Mouse (Mus musculus) E14TG2a.4 (cell line): Measurements from ENCODE around the gene Syf2.

Experiments used
- H3K27me3 ChIP-seq: 2 replicates; pipeline ENCODE4 v1.6.1; 2014; ENCODE audit warnings: low read length, control low read depth; ENCODE audit not compliant: insufficient read depth
- H3K36me3 ChIP-seq: 2 replicates; pipeline ENCODE4 v1.6.1; 2014; ENCODE audit warnings: low read length, control low read depth; ENCODE audit not compliant: insufficient read depth
- H3K4me1 ChIP-seq: replicated peaks from 2 replicates; pipeline ENCODE4 v1.6.1; 2014; ENCODE audit warnings: low read depth, low read length, control low read depth
- H3K4me3 ChIP-seq: replicated peaks from 2 replicates; pipeline ENCODE4 v1.5.1; 2014; ENCODE audit warnings: mild to moderate bottlenecking, low read length
- H3K9me3 ChIP-seq: 2 replicates; pipeline ENCODE4 v1.6.1; 2014; ENCODE audit warnings: low read length, control low read depth
- CTCF ChIP-seq: conservative IDR thresholded peaks from 2 replicates; pipeline ENCODE4 v1.5.1; 2014; ENCODE audit warnings: low read length
- NANOG ChIP-seq: IDR thresholded peaks from 2 replicates; pipeline ENCODE4 v1.6.1; 2014; ENCODE audit warnings: borderline replicate concordance, low read length, mixed read lengths
- POU5F1 ChIP-seq: IDR thresholded peaks from 2 replicates; pipeline ENCODE4 v1.6.1; 2014; ENCODE audit warnings: low read length, borderline replicate concordance

Syf2 gene

DNA sequence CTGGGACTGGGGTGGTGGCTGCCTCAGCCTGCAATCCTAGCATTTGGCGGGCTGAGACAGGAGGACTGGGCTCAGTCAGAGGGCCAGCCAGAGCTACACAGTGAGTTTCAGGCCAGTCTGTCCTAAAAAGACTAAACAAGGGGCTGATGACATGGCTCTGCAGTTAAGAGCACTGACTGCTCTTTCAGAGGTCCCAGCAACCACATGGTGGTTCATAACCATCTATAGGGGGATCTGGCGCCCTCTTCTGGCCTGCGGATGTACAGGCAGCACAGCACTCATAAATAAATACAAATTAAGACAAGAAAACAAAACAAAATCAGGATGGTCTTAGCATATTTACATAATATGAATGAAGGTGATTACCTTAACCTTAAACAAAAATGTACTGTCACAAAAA, 17.3 kb upstream of the Syf2 start:
- peaks cover 35% of the 10 kb centered on the region for H3K4me1 ChIP-seq
- H3K36me3 ChIP-seq = peaks cover 41% of the 10 kb centered on the region
- TF ChIP-seq CTCF = peak; percentile 93
- no peak for TF ChIP-seq NANOG
- peaks cover 6% of the 10 kb centered on the region for H3K9me3 ChIP-seq
- H3K4me3 ChIP-seq = peak overlapping the region; percentile 96
- no peaks in the 10 kb centered on the region for H3K27me3 ChIP-seq

DNA sequence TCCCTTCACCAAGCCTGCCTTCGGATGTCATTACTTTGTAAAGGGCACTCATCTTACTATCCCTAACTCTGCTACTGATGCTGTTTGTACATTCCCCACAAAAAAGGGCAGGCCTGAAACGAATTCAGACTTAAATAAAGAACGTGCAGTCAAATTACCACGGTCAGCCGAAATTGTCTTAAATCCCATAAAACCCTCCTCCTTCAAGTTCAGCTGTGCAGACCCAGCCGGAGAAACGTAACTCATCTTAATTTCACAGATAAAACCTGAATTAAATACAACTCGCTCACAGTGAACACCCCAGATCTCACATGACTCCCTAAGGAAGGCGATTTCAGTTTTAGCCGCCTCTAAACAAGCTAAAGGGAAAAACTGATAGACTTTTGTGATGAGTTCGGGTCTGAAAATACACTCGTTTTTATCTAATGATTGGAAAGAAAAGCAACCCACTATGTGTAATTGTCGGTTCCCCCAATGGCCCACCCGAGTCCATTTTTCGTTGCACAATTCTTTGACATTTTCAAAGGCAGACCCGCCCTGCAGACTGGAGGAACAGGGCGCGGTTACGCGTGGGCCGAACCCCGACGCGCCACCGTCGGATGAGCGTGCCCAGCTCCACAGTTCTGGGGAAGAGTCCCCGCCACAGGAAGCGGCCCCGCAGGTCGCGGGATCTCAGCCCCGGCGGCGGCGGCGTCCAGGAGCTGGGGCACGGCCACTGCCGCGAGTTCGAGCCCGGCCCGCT, 16.4 kb upstream of the Syf2 start:
- peaks cover 33% of the 10 kb centered on the region for H3K4me1 ChIP-seq
- peaks cover 32% of the 10 kb centered on the region for H3K36me3 ChIP-seq
- no peak for TF ChIP-seq NANOG
- no peak for TF ChIP-seq CTCF
- TF ChIP-seq POU5F1 = no peak
- peak overlapping the region; percentile 96 for H3K4me3 ChIP-seq
- no peaks in the 10 kb centered on the region for H3K27me3 ChIP-seq
- peaks cover 6% of the 10 kb centered on the region for H3K9me3 ChIP-seq

DNA sequence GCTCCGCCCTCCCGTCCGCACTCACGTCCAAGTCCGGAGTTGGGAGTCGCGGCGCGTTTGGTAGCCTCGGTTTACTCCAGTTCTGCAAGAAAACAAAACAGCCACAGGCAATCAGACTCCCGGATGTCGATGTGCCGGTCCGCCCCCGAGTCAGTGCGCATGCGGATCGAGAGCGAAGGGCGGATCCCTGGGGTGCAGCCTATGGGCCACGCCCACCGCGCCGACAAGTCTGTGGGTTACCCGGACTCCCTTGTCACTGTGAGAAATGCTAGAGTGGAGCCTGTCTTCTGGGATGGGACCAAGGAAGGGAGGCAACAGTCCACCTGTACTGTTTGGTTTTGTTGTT, 15.9 kb upstream of the Syf2 start, which contains the start of gene Tmem50a:
Tmem50a (minus strand) TSS at position 161 of the 346 bp plus-strand sequence.
- Histone ChIP-seq H3K9me3 (peaks cover 6% of the 10 kb centered on the region), H3K4me3 (peak within 1 kb of the TSS; percentile 96), H3K36me3 (peaks cover 26% of the 10 kb centered on the region), H3K4me1 (peaks cover 39% of the 10 kb centered on the region), H3K27me3 (no peaks in the 10 kb centered on the region)
- TF ChIP-seq NANOG (no peak), POU5F1 (no peak), CTCF (no peak)

DNA sequence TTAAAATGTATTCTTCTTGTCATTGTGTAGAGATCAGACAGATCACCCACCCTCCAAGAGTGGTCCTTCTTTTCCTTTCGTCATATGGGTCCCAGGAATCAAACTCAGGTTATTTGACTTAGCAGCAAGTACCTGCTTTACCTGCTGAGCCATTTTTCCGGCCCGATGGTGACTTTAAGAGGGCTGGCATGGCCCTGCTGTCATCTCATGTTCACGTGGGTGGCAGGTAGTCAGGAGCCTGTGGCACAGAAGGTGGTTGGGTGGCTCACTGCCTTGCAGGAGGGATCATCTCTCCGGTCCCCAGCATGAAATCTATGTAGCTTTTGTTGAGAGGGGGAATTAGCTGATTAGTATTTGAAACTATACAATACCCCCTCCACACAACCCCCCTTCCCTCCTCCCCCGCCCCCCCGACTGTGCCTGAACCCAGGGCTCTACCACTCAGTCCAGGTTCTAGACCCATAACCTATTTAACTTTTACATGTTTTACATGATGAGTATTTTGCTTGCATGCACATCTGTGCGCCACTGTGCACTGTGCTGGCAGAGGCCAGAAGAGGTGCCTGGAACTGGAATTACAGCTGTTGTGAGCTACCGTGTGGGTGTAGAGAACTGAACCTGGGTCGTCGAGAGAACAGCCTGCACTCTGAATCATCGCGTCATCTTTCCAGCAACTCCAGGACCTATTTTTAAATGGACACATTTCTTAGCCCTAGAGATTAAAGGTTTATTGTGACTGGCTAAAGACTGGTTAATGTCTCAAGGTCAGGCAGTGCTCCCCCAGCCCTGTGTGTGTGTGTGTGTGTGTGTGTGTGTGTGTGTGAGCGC, 15.3 kb upstream of the Syf2 start:
- peaks cover 20% of the 10 kb centered on the region for H3K36me3 ChIP-seq
- peaks cover 45% of the 10 kb centered on the region for H3K4me1 ChIP-seq
- peak overlapping the region; percentile 96 for H3K4me3 ChIP-seq
- H3K9me3 ChIP-seq = peaks cover 6% of the 10 kb centered on the region
- TF ChIP-seq POU5F1 (no peak), CTCF (no peak), NANOG (no peak)
- H3K27me3 ChIP-seq = no peaks in the 10 kb centered on the region

DNA sequence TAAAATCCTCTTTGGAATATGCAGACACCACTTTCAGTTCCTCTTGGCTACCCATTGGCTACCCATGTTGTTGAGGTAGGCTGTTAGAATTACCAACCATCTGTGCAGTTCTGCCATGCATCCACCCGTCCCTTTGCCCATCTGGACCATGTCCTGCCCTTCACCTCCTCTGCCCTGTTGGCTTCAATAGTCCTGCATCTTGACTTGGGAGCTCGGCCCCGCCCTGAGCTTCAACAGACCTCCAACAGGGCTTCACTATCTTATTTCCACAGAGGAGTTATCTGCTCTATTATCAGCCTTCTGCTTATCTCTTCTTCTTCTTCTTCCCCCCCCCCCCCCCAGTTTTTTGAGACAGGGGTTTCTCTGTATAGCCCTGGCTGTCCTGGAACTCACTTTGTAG, 13.5 kb upstream of the Syf2 start:
- TF ChIP-seq POU5F1 (no peak), CTCF (no peak), NANOG (no peak)
- H3K4me3 ChIP-seq = no peak overlapping the region
- peaks cover 49% of the 10 kb centered on the region for H3K4me1 ChIP-seq
- peaks cover 5% of the 10 kb centered on the region for H3K36me3 ChIP-seq
- no peaks in the 10 kb centered on the region for H3K9me3 ChIP-seq
- H3K27me3 ChIP-seq = no peaks in the 10 kb centered on the region

DNA sequence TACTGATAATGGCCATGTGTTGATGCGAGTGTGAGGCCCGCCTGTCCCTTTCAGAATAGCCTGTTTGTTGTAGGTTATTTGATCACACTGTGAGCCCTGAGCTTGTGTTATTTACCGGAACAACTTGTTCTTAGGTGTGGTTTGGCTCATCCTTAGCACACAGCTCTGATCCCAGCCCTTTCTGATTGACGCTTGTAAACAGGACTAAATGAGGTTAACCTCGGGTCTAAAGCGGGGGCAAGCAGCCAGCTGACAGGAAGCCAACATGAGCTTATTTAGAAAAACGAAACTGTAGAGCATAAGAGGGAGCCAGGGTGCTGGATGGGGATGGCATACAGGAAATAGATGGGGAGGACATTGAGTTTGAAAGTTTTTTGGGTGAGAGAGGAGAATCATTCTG, 12.3 kb upstream of the Syf2 start:
- Histone ChIP-seq H3K4me3 (no peak overlapping the region), H3K27me3 (no peaks in the 10 kb centered on the region), H3K36me3 (no peaks in the 10 kb centered on the region), H3K9me3 (no peaks in the 10 kb centered on the region), H3K4me1 (peaks cover 51% of the 10 kb centered on the region)
- no peak for TF ChIP-seq POU5F1
- no peak for TF ChIP-seq NANOG
- TF ChIP-seq CTCF = no peak

DNA sequence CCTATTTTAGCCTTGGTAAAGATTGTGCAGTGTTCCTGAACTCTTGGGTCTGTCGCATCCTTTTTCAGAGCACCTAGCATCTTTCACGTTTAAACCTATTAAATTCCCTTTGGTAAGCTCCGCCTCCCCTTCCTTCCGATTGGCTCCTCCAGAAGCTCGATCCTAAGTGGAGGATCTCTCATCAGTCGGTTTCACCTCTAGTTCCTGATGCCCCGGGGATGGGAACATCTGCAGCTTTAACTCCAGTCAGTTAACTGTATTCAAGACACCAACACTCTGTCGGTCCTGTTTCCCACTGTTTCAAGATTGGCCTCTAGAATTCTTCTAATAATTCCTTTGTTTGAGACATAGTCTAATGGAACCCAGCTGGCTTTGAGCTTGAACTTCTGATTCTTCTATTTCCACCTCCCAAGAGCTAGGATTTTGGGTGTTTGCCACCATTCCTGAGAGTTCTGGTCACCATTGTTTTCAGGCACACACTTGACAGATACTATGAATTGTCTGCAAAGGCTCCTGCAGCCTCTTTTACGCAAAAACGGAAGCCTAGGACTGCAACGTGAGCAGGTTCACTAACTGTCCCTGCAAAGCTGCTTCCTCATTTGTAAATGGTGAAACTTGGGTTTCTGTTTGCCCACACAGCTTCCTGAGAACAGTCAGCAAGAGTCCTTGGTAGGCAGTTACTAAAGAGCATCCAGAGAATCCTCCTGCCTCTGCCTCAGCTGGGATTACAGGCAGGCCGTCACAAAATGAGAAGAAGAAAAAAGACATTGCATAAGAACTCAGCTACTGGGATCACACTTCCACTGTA, 10.8 kb upstream of the Syf2 start:
- Histone ChIP-seq H3K4me1 (peaks cover 47% of the 10 kb centered on the region), H3K27me3 (no peaks in the 10 kb centered on the region), H3K9me3 (no peaks in the 10 kb centered on the region), H3K36me3 (peaks cover 9% of the 10 kb centered on the region), H3K4me3 (no peak overlapping the region)
- TF ChIP-seq POU5F1 (no peak), CTCF (no peak), NANOG (no peak)

DNA sequence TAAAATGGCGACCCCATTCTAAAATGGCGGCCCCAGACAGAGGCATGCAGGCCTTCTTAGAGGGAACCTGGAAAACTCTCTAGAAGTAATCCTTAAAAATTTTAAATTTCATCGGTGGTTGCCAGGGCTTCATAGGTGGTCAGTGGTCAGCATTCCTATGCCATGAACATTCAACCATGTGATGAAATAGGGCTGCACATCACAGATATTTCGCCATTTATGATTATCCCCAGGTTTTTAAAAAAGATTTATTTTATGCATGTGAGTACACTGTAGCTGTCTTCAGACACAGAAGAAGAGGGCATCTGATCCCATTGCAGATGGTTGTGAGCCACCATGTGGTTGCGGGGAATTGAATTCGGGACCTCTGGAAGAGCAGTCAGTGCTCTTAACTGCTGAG, 10.1 kb upstream of the Syf2 start:
- H3K4me1 ChIP-seq = peaks cover 48% of the 10 kb centered on the region
- no peak overlapping the region for H3K4me3 ChIP-seq
- H3K36me3 ChIP-seq = peaks cover 16% of the 10 kb centered on the region
- no peaks in the 10 kb centered on the region for H3K9me3 ChIP-seq
- H3K27me3 ChIP-seq = no peaks in the 10 kb centered on the region
- no peak for TF ChIP-seq POU5F1
- TF ChIP-seq NANOG = no peak
- TF ChIP-seq CTCF = no peak
